Mouse (Mus musculus) adrenal gland, postnatal 4 days (tissue): ENCODE measurements at regions not wholly inside any gene's neighbourhood (a gene's known extent, or its start where the extent isn't known, plus 50 kb on each side); places are given as distances from the start of the nearest gene placed in this dataset.
A peak's percentile ranks its signal among the peaks of the same experiment; 100 is the strongest.

Experiments used
- DNase-seq, 2 experiments: peaks; one replicate each; pipeline ENCODE4 v3.0.0; 2021 to 2022; ENCODE audit warnings: low spot score in 2 of 2, mixed read lengths in 2 of 2

- DNase-seq, result no peak
Measured at GRCm38 (mm10) chr7:135966231-135966630, 250.1 kb upstream of the Mki67 start.

DNA sequence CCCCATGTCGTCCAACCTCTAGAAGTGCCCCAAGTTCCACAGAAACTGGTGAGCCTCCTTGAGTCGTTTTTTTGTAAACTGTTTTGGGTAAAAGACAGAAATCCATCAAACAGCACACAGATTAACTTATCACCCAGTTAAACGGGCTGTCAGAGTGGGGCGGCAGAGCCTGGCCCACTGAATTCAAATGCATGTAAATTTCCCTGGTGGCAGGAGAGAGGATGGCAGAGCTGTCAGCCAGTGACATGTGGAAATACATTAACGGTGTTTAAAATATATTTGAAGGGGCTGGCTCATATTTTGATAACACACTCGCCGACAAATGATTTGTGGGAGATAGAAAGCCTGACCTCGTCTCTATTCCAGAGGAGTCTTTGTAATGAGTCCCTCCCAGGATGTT lies 252.5 kb upstream of the Mki67 start:
- no peak for DNase-seq

DNA sequence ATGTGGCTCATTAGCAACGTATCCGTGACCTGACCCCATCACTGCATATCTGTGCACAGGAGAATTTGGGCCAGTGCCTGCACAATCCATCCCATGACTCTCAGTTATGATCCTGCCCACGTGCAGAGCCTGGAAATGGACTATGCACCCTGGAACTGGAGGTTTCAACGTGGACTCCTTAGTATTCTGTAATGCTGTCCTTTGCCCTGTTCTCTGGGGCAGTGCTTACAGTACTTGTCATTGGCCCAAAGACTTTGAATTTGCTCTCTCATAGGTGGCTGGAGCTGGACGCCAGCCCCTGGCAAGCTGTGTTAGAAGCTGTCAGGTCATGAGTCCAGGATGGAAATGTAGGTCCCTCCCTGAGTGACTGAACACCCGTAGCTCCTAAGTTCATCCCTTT lies 269.9 kb upstream of the Mki67 start:
- DNase-seq, result no peak

- DNase-seq, result no peak
Measured at GRCm38 (mm10) chr7:135990321-135990720, 274.2 kb upstream of the Mki67 start.

- no peak for DNase-seq
Measured at GRCm38 (mm10) chr7:135996896-135997295, 280.7 kb upstream of the Mki67 start.

GRCm38 (mm10) chr7:135997640-135998039 lies 281.5 kb upstream of the Mki67 start:
- no peak for DNase-seq

DNA sequence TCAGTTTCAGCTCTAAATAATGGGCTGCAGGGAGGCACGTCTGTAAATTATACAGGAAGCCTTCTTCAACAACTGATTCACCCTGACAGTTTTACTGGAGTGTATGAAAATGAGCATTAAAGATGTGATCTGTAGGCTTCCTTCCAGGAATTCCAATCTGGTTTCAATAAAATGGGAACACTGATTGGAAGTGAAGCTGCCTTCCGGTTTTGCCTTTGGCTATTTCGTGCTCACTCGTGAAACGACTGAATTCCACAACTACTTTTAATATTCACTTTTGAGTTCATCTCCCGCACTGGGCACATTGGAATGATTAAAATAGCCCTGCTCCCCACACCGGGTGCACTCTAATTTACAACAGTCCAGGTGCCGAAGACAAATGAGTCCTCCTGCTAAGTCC lies 286.2 kb upstream of the Mki67 start:
- no peak for DNase-seq

DNA sequence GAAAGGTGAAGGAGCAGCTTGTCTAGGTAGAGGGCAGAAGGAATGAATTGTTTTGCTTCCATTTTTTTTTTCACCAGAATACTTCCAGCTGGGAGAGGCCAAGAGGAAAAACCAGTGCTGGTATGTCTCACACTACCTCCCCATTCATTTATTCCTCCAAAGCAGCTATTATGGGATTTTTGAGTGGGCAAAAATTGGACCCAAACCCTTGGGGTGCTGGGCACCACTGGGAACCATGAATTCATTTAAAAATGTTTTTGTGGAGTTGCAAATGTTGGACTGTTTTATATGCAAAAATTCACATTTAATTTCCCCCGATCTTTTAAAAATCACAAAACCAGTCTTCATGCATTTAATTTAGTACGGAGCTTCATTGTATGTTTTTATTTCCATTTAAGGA lies 287.1 kb upstream of the Mki67 start:
- DNase-seq, result no peak

- DNase-seq, result no peak
Measured at GRCm38 (mm10) chr7:136007796-136008455, 291.8 kb upstream of the Mki67 start.

DNA sequence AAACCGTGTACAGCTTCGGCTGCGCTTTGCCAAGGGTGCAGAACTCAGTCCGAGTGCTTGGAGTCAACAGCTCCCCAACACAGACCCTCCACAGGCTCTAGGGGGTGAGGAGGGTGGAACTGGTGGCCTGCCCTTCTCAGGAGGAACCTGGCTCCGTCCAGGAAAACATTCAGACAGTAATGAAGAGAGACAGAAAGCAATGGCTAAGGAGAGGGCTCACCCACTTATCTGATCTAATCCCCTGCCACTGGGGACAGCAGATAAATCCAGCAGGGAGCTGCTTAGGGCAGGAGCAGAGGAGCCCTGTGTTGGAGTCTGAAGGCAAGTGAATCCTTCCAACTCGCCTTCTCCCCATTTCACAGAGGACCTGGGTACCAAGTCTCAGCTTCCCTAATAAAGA lies 292.3 kb upstream of the Mki67 start:
- no peak for DNase-seq

DNA sequence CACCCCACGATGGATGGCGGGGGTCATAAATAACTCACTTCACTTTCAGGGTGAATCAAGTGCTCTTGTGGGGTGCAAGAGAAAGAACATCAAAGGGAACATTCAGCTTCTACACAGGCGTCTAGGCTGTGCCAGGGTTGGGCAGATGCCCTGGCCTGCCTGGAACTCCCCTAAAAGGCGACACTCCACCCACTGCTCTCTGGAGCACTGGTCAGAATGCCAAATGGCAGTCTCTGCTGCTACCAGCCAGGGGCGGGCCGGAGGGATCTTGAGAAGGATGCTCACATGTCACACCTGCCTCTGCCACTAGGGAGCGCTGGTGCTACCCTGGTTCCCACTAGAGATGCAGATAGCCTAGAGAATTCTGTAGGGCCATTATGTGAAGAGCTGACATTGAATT lies 293.9 kb upstream of the Mki67 start:
- DNase-seq, result peak; percentile 48

GRCm38 (mm10) chr7:136014706-136015105 lies 298.5 kb upstream of the Mki67 start:
- no peak for DNase-seq

- no peak for DNase-seq
Measured at GRCm38 (mm10) chr7:136016918-136017317, 300.8 kb upstream of the Mki67 start.

DNA sequence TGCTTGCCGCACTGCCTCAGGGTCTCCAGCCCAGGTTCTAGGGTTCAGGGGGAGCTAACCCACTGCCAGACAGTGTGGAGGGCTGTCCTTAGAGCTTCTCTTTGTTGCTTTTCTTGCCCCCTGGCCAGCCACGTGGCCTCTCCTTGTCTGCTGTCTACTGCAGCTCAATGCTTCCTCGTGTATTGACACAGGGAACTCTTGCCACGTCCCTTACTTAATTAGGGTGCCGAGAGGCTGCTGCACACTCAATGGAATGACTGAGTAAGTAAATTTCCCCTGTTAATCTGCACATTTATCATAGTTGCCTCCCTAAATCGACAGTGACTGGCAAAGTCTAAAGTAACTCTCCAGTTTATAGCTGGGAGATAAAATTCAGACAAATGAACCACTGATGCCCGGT lies 304.4 kb upstream of the Mki67 start:
- DNase-seq, result no peak

- DNase-seq, result no peak
Measured at GRCm38 (mm10) chr7:136021071-136021470, 304.9 kb upstream of the Mki67 start.

DNA sequence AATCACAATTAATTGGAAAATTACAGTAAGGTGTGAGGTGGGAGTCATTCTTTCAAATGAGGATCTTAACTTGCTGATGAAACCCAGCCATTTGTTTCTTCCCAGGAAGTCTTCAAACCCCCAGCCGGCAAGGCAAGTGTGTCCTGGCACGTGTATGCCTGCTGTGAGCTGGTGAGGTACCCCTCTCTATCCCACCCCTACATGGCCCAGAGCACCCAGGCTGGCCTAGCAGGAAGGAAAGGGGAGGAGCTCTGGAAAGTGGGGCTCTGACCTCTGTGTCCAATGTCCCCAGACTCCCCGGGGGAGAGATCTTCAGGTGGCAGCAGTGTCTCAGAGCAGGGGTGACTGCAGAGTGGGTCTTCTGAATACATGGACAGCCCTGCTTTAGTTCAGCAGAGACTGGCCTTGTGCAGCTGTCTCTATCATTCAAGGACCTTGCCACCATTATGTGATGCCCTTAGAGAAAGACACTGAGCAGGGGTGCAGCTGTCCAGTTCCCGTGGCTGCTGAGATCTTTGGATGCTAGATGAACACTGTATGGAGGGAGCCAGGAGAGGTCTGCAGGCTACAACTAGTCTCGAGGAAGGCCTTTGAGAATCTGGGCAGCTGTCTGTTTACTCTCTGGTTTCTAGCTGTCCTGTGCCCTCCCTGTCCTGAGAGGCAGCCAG lies 306.8 kb upstream of the Mki67 start:
- no peak for DNase-seq

GRCm38 (mm10) chr7:136026451-136026850 lies 310.3 kb upstream of the Mki67 start:
- no peak for DNase-seq

DNA sequence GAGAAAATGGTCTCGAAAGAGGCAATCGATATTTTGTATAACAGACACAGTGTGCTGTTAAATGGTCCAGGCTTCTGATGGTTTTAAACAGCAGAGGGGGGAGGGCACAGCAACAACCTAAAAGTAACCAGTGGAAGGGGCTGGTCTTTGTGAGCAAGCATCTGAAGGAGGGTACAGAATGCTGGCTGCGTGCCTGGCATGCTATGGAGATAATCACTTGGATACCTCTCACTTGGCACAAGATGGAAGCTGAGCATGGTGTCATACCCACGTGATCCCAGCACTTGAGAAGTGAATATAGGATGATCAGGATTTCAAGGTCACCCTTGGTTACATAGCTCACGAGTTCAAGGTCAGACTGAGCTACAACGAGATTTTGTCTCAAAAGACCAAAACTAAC lies 315.9 kb upstream of the Mki67 start:
- DNase-seq, result no peak

GRCm38 (mm10) chr7:136033536-136033935 lies 317.4 kb upstream of the Mki67 start:
- DNase-seq, result no peak

DNA sequence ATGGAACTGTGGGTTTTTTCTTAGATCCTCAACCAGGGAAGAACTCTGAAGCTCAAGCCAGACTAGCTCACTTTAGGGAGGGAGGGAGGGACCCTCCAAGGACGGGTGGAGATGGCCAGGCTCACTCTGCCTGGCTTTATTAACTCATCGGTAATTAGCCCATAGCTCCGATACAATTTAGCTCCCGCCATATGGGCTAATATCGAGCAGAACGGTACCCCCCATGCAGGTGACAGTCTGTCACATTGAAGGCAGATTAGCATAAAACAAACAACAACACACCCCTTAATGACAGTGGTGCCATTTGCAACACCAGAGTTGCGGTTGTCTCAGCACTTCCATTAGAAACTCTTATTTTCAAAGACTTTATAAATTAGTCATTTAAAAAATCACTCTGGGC lies 319.6 kb upstream of the Mki67 start:
- DNase-seq, result no peak

DNA sequence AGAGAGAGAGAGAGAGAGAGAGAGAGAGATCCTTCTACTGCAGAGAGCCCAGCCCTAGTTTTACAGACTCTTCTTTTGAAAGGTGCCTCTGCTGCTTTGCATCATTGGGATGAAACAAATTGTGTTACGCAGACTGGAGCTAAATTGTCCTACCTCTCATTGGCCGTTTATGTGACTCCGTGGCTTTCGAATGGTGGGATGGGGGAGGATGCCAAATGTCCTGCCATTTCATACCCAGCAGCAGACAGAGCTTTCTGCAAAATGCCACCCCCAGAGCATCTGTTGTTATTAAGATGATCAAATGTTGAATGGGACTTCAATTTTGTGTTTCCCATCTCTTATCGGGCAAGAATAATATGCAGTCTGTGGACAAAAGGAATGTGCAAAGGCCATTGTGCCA lies 321.9 kb upstream of the Mki67 start:
- DNase-seq, result no peak

DNA sequence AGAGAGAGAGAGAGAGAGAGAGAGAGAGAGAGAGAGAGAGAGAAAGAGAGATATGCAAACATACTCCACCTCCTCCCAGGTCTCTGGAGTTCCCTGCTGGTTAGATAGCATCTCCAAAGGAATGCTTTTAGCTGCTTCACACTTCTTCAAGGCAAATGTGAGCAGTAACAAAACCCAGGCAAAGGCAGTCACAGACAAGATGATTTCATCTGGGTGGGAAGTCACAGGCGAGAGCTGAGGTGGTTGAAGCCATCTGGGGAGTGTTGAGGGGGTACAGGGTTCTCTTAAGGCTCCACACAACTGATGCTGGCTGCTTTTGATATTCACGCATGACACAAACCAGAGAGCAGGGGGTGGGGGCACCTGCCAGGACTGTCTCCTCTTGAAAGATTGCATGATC lies 322.7 kb upstream of the Mki67 start:
- no peak for DNase-seq

GRCm38 (mm10) chr7:136041921-136042320 lies 325.8 kb upstream of the Mki67 start:
- no peak for DNase-seq
